Mouse (Mus musculus) hindbrain, embryonic 16.5 days (tissue): ENCODE results near the gene Cpne2. TPM values are rescaled to one million over a fixed set of nuclear protein-coding genes. Genes with fewer than 3 reads are reported as not detected.

Experiments used
- ATAC-seq: fragments of 200-750 bp; cut with Nextera tagmentation; 2 replicates; pipeline ENCODE4 v1.8.0; 2017; ENCODE audit warnings: moderate TSS enrichment, moderate library complexity
- H3K27ac ChIP-seq: fragments of 300-500 bp; sonication (generic); 2 replicates; pipeline ENCODE4 v1.5.1; 2014; ENCODE audit warnings: low read depth, mild to moderate bottlenecking, control low read depth, low read length, moderate library complexity
- H3K27me3 ChIP-seq: fragments of 300-500 bp; sonication (generic); replicated peaks from 2 replicates; pipeline ENCODE4 v1.6.1; 2014; ENCODE audit warnings: low read length; ENCODE audit not compliant: control insufficient read depth, insufficient read depth
- H3K36me3 ChIP-seq: fragments of 300-500 bp; sonication (generic); 2 replicates; pipeline ENCODE4 v1.6.1; 2014; ENCODE audit warnings: mild to moderate bottlenecking, low read length, moderate library complexity, mixed read lengths; ENCODE audit not compliant: control insufficient read depth, insufficient read depth
- H3K4me1 ChIP-seq: fragments of 300-500 bp; sonication (generic); 2 replicates; pipeline ENCODE4 v1.6.1; 2014; ENCODE audit warnings: low read depth, low read length; ENCODE audit not compliant: control insufficient read depth, insufficient read depth
- H3K4me2 ChIP-seq: fragments of 300-500 bp; sonication (generic); 2 replicates; pipeline ENCODE4 v1.6.1; 2014; ENCODE audit warnings: mild to moderate bottlenecking, low read length, control low read depth, moderate library complexity
- H3K4me3 ChIP-seq: fragments of 300-500 bp; sonication (generic); 2 replicates; pipeline ENCODE4 v1.5.1; 2014; ENCODE audit warnings: mild to moderate bottlenecking, low read length, control low read depth, moderate library complexity
- H3K9ac ChIP-seq: fragments of 300-500 bp; sonication (generic); 2 replicates; pipeline ENCODE4 v1.6.1; 2014; ENCODE audit warnings: low read depth, mild to moderate bottlenecking, control low read depth, low read length, moderate library complexity
- H3K9me3 ChIP-seq: fragments of 300-500 bp; sonication (generic); 2 replicates; pipeline ENCODE4 v1.6.1; 2014; ENCODE audit warnings: mild to moderate bottlenecking, low read length, moderate library complexity; ENCODE audit not compliant: control insufficient read depth
- WGBS: fragments of 180-500 bp; shearing (Covaris S2); extraction: QIAGEN DNeasy Blood & Tissue Kit; methylation state at CpG from one replicate; pipeline ENCODE4 v1.1.7; 2014; 5-methylcytosine and 5-hydroxymethylcytosine counted together
- microRNA-seq: library from miRNA; unstranded; fragments of <30 nt; microRNA quantifications from one replicate; pipeline ENCODE4, GENCODE M21; 2017
- polyA plus RNA-seq: library from polyadenylated mRNA; unstranded; fragments of >200 nt; fragmentation: Nextera tagmentation; extraction: Ambion mirVana; gene quantifications from 2 replicates; pipeline ENCODE4 v1.2.1, GENCODE M21; 2015

Cpne2 gene
- polyA plus RNA-seq, 1 experiment from 2014 or later = 22.7 TPM

DNA sequence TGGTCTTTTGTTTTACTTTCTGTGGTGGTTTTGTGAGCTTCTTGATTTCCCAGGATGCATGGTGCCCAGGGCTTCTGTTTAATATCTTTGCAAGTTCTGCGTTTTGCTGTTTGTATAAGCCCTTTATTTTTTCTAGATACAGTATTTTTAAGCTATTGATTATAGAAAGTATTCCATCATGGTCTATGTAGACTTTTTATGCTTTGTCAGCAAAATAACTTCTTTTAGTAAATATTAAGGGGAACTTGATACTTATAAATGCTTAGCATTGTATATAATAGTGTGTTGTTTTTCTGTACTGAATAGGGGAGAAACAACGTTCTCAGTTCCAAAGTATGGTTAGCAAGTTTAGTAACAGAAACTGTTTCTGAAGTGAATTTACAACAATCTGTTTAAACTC is 71.2 kb downstream of the Cpne2 start:
- ATAC-seq = no peak
- Histone ChIP-seq H3K9ac (no peak overlapping the region), H3K27ac (no peak overlapping the region), H3K9me3 (no peaks in the 10 kb centered on the region), H3K36me3 (no peaks in the 10 kb centered on the region), H3K4me3 (no peak overlapping the region), H3K4me1 (peaks cover 29% of the 10 kb centered on the region), H3K27me3 (no peaks in the 10 kb centered on the region), H3K4me2 (no peak overlapping the region; the same call in 1 of the 2 replicates)
- 78% methylated on average over 2 of the region's 2 CpGs for WGBS

DNA sequence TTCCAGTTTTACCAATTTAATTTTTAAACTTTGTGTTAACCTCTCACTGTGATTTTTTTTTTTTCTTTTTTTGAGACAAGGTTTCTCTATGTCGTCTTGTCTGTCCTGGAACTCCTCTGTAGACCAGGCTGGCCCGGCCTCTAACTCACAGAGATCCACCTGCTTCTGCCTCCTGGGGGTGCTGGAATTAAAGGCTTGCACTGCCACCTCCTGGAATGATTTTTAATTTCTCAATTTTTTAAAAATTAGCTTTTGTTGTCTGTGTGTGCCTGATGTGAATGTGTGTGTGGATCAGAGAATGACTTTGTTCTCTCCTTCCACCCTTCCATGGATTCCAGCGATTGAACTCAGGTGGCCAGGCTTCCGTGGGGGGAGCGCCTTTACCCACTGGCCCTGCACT is 74.3 kb downstream of the Cpne2 start:
- 88% methylated on average over 5 of the region's 5 CpGs for WGBS
- Histone ChIP-seq H3K27ac (no peak overlapping the region), H3K36me3 (no peaks in the 10 kb centered on the region), H3K4me3 (no peak overlapping the region), H3K27me3 (no peaks in the 10 kb centered on the region), H3K9me3 (no peaks in the 10 kb centered on the region), H3K4me2 (no peak overlapping the region), H3K4me1 (peaks cover 16% of the 10 kb centered on the region), H3K9ac (no peak overlapping the region)
- ATAC-seq = no peak

Small RNA genes lying within 50 kb of the gene (microRNA-seq; reads per million reads assigned to microRNA genes)
- not detected for gene Mir7072

Other genes with a start within 250 kb of the Cpne2 start
- 0.11 and 0.21 TPM in 2 replicates for gene Slc12a3, start 203.8 kb upstream of the Cpne2 start, polyA plus RNA-seq
- gene Herpud1, start 146.6 kb upstream of the Cpne2 start, polyA plus RNA-seq = 71.3 and 77.9 TPM in 2 replicates
- 0.11 and 0.31 TPM in 2 replicates for gene Nlrc5, start 98.6 kb upstream of the Cpne2 start, polyA plus RNA-seq
- gene Rspry1, start 68.9 kb downstream of the Cpne2 start, polyA plus RNA-seq = 45.0 and 48.1 TPM in 2 replicates
- gene Fam192a, start 69.0 kb downstream of the Cpne2 start, polyA plus RNA-seq = 67.4 and 67.9 TPM in 2 replicates
- 179 and 191 TPM in 2 replicates for gene Arl2bp, start 133.6 kb downstream of the Cpne2 start, polyA plus RNA-seq
- gene Pllp, start 163.3 kb downstream of the Cpne2 start, polyA plus RNA-seq = 3.5 and 8.1 TPM in 2 replicates
- gene Ccl22, start 212.6 kb downstream of the Cpne2 start, polyA plus RNA-seq = not detected in 2 replicates
- gene Cx3cl1, start 239.0 kb downstream of the Cpne2 start, polyA plus RNA-seq = 61.2 and 62.0 TPM in 2 replicates